Mouse (Mus musculus) intestine, postnatal 0 days (tissue): ENCODE data around the gene Apobr. TPM values are rescaled to one million over a fixed set of nuclear protein-coding genes. Genes with fewer than 3 reads are reported as not detected.

Experiments used
- ATAC-seq: fragments of 200-750 bp; cut with Nextera tagmentation; 2 replicates; pipeline ENCODE4 v1.8.0; 2017; ENCODE audit warnings: mild to moderate bottlenecking, moderate TSS enrichment, moderate library complexity
- H3K27ac ChIP-seq: fragments of 300-500 bp; sonication (generic); 2 replicates; pipeline ENCODE4 v1.5.1; 2014; ENCODE audit warnings: mild to moderate bottlenecking, low read depth, low read length, moderate library complexity
- H3K27me3 ChIP-seq: fragments of 300-500 bp; sonication (generic); replicated peaks from 2 replicates; pipeline ENCODE4 v1.6.1; 2014; ENCODE audit warnings: low read length, mixed read lengths; ENCODE audit not compliant: control insufficient read depth, insufficient read depth
- H3K36me3 ChIP-seq: fragments of 300-500 bp; sonication (generic); 2 replicates; pipeline ENCODE4 v1.6.1; 2014; ENCODE audit warnings: mild to moderate bottlenecking, moderate library complexity; ENCODE audit not compliant: control insufficient read depth, insufficient read depth
- H3K4me1 ChIP-seq: fragments of 300-500 bp; sonication (generic); replicated peaks from 2 replicates; pipeline ENCODE4 v1.6.1; 2014; ENCODE audit warnings: antibody characterized with exemption, low read length, mixed read lengths; ENCODE audit not compliant: control insufficient read depth, insufficient read depth
- H3K4me2 ChIP-seq: fragments of 300-500 bp; sonication (generic); replicated peaks from 2 replicates; pipeline ENCODE4 v1.6.1; 2014; ENCODE audit warnings: low read depth, mild to moderate bottlenecking, moderate library complexity
- H3K4me3 ChIP-seq: fragments of 300-500 bp; sonication (generic); 2 replicates; pipeline ENCODE4 v1.5.1; 2014; ENCODE audit warnings: low read depth, low read length
- H3K9ac ChIP-seq: fragments of 300-500 bp; sonication (generic); 2 replicates; pipeline ENCODE4 v1.6.1; 2014; ENCODE audit warnings: mild to moderate bottlenecking, low read depth, low read length
- H3K9me3 ChIP-seq: fragments of 300-500 bp; sonication (generic); 2 replicates; pipeline ENCODE4 v1.6.1; 2016; ENCODE audit warnings: mixed run types; ENCODE audit not compliant: control insufficient read depth
- CTCF ChIP-seq: sonication (generic); IDR thresholded peaks from 2 replicates; pipeline ENCODE4 v1.5.1; 2016; ENCODE audit warnings: low read depth, mild to moderate bottlenecking, control low read depth, antibody characterized with exemption, moderate library complexity
- WGBS: fragments of 180-500 bp; shearing (Covaris S2); extraction: QIAGEN DNeasy Blood & Tissue Kit; methylation state at CpG from one replicate; pipeline ENCODE4 v1.1.7; 2014; 5-methylcytosine and 5-hydroxymethylcytosine counted together
- microRNA-seq: library from miRNA; unstranded; fragments of <30 nt; microRNA quantifications from one replicate; pipeline ENCODE4, GENCODE M21; 2016
- polyA plus RNA-seq: library from polyadenylated mRNA; unstranded; fragments of >200 nt; fragmentation: Nextera tagmentation; extraction: Ambion mirVana; gene quantifications from 2 replicates; pipeline ENCODE4 v1.2.1, GENCODE M21; 2015

The Apobr gene
- polyA plus RNA-seq, 1 experiment from 2014 or later, result 0.57 TPM

- peak; percentile 87 for TF ChIP-seq CTCF
- Histone ChIP-seq H3K4me2 (no peak overlapping the region), H3K27ac (peak overlapping the region; percentile 15; the same call in 1 of the 2 replicates), H3K4me1 (0 out of 2 replicates have a peak, but pooled peaks cover 2% of the 10 kb centered on the region), H3K36me3 (no peaks in the 10 kb centered on the region), H3K4me3 (no peak overlapping the region), H3K9me3 (no peaks in the 10 kb centered on the region), H3K27me3 (no peaks in the 10 kb centered on the region), H3K9ac (no peak overlapping the region)
- WGBS, result 12% methylated on average over 4 of the region's 4 CpGs
- peak; percentile 68 for ATAC-seq
Observed at GRCm38 (mm10) chr7:126636733-126637520, 52.2 kb downstream of the Apobr start.

Small RNAs within 50 kb of the gene (microRNA-seq; reads per million reads assigned to microRNA genes)
- gene Mir7059, result 1.9 reads per million

Other genes starting within 250 kb of the Apobr start
- gene Lat, start 215.4 kb upstream of the Apobr start, polyA plus RNA-seq, result 0.65 and 1.1 TPM in 2 replicates
- gene Spns1, start 207.5 kb upstream of the Apobr start, polyA plus RNA-seq, result 47.7 and 51.3 TPM in 2 replicates
- 1.9 and 2.1 TPM in 2 replicates for gene Nfatc2ip, start 188.2 kb upstream of the Apobr start, polyA plus RNA-seq
- 0.07 and 0.09 TPM in 2 replicates for gene Cd19, start 170.1 kb upstream of the Apobr start, polyA plus RNA-seq
- gene Rabep2, start 156.2 kb upstream of the Apobr start, polyA plus RNA-seq, result 15.1 and 17.0 TPM in 2 replicates
- gene Atp2a1, start 121.8 kb upstream of the Apobr start, polyA plus RNA-seq, result 0.05 and 0.24 TPM in 2 replicates
- gene Sh2b1, start 109.5 kb upstream of the Apobr start, polyA plus RNA-seq, result 23.6 and 23.8 TPM in 2 replicates
- gene Tufm, start 97.6 kb upstream of the Apobr start, polyA plus RNA-seq, result 70.3 and 76.5 TPM in 2 replicates
- 19.4 and 22.0 TPM in 2 replicates for gene Atxn2l, start 81.5 kb upstream of the Apobr start, polyA plus RNA-seq
- gene Eif3c, start 18.5 kb upstream of the Apobr start, polyA plus RNA-seq, result 141 and 150 TPM in 2 replicates
- 62.9 and 66.6 TPM in 2 replicates for gene Cln3, start 875 bp downstream of the Apobr start, polyA plus RNA-seq
- 0.14 TPM in 1 of 2 replicates, not detected in the other for gene Il27, start 10.0 kb downstream of the Apobr start, polyA plus RNA-seq
- 28.2 and 30.8 TPM in 2 replicates for gene Nupr1, start 45.9 kb downstream of the Apobr start, polyA plus RNA-seq
- gene Sgf29, start 64.4 kb downstream of the Apobr start, polyA plus RNA-seq, result 21.7 and 25.8 TPM in 2 replicates
- gene Sult1a1, start 91.5 kb downstream of the Apobr start, polyA plus RNA-seq, result 6.8 and 8.2 TPM in 2 replicates
- 80.4 and 98.2 TPM in 2 replicates for gene Bola2, start 110.5 kb downstream of the Apobr start, polyA plus RNA-seq
- 4.8 and 5.5 TPM in 2 replicates for gene Slx1b, start 110.8 kb downstream of the Apobr start, polyA plus RNA-seq
- 21.5 TPM in 2 replicates for gene Coro1a, start 122.8 kb downstream of the Apobr start, polyA plus RNA-seq
- 131 and 142 TPM in 2 replicates for gene Mapk3, start 174.7 kb downstream of the Apobr start, polyA plus RNA-seq
- gene Gdpd3, start 181.4 kb downstream of the Apobr start, polyA plus RNA-seq, result 13.9 and 14.6 TPM in 2 replicates
- 63.1 and 64.6 TPM in 2 replicates for gene Ypel3, start 192.0 kb downstream of the Apobr start, polyA plus RNA-seq
- gene Tbx6, start 196.5 kb downstream of the Apobr start, polyA plus RNA-seq, result 0.17 TPM in 2 replicates
- gene Ppp4c, start 207.6 kb downstream of the Apobr start, polyA plus RNA-seq, result 134 and 135 TPM in 2 replicates
- gene Fam57b, start 212.7 kb downstream of the Apobr start, polyA plus RNA-seq, result 0.97 and 1.2 TPM in 2 replicates
- not detected in 2 replicates for gene 4930451I11Rik, start 246.7 kb downstream of the Apobr start, polyA plus RNA-seq